Mouse (Mus musculus): ENCODE data around the gene Zfp36l3.

DNA sequence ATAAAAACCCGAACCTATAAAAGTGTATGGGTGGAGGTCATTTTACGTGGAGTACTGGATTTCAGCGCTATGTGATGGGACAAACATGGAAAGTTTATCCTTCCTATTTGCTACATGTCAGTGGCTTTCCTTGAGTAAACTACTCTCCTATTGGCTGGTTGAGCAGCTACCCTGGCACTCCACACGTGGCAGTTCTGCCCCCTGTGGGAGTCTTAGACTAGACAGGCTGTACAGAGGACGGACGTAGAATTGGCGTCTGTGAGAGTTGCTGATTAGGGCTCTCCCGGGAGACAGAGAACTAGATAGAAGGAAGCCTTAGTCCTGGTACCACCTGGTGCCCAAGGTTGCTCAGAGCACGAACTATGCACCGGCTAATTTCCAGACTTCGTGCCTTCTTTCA lies 51.6 kb downstream of the Zfp36l3 start, which contains the start of gene 4930502E18Rik:
- no peak for TF ChIP-seq POLR2A (IDR thresholded peaks at IDR 0.05; ENCODE audit: low read depth, low read length)
- TF ChIP-seq CTCF (conservative IDR thresholded peaks at IDR 0.05; ENCODE audit: insufficient read depth, insufficient read length, low read depth, low read length) = no peak
